Mouse (Mus musculus): ENCODE data around the gene Smarca2.

GRCm38 (mm10) chr19:26568236-26568635, 36.6 kb upstream of the Smarca2 start:
- TF ChIP-seq CTCF (IDR thresholded peaks at IDR 0.05; ENCODE audit: borderline replicate concordance, insufficient read depth, low read depth, low read length), result no peak
- TF ChIP-seq POLR2A (IDR thresholded peaks at IDR 0.05; ENCODE audit: borderline replicate concordance, insufficient read depth, low read length), result no peak
